Mouse (Mus musculus) kidney, adult 10 weeks (tissue): ENCODE measurements around the gene Olfr381. TPM values are rescaled to one million over a fixed set of nuclear protein-coding genes. Genes with fewer than 3 reads are reported as not detected.

Source experiments
- polyA plus RNA-seq: library from polyadenylated mRNA; stranded (reverse); fragments of 350-450 nt; fragmentation: Illumina TruSeq; extraction: RNeasy Lipid Tissue Mini Kit (QIAGEN cat#74804); gene quantifications from one replicate; pipeline ENCODE4 v1.2.3, GENCODE M21; 2014; ENCODE audit warnings: low read depth, low replicate concordance

The Olfr381 gene
- not detected for polyA plus RNA-seq

DNA sequence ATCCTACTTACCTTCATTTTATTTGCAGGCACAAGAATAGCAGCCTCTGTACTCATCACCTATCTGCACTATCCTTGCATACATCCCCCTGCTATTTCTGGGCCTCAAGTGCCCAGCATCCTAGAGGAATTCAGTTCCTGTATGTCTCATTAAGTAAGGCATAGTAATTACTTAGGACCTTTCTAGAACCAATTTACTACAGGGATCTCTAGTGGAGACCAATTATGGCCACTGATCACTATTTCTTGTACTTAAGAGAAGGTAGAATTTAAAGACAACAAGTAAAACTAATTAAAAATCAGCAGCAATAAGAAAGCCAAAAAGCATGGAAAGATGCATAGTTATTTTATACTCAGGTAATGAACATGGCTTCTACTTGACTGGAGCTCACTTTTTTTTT is at the start of gene Olfr381:
Gene Olfr381 (minus strand): TSS at position 101 of the 400 bp plus-strand sequence.

DNA sequence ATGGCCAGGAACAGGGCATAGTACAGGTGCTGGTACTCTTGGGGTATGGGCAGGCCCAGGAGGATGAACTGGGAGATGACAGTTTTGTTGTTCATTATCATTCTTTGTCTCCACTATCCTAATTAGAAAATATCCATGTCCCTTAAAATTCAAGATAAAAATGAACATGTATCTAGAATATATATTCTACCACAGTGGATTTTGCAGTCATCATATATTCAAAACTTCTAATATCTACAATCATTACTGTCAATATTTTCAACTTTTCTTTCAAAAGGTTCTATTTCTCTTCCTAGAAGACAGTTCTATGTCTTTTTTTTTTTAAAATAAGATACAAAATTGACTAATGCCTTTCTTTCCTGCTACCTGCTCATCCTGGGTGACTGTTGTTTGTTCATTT is 25.7 kb upstream of the Olfr381 start, which contains the start of gene Olfr382:
Gene Olfr382 (minus strand): TSS at position 101 of the 400 bp plus-strand sequence.

DNA sequence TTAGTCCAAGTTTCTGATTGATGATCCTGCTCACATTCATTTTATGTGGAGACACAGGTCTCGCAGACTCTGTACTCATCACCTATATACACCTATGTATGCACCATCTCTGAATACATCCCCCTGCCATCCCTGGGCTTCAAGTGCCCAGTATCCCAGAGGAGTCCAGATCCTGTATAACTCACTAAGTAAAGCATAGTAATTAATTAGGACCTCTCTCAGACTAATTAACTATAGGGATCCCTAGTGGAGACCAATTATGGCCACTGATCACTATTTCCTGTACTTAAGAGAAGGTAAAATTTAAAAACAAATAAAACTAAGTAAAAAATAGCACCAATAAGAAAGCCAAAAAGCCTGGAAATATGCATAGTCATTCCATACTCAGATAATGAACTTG is 34.0 kb downstream of the Olfr381 start, which contains the start of gene Olfr380:
Gene Olfr380 (minus strand): TSS at position 101 of the 400 bp plus-strand sequence.

Other genes with a start within 250 kb of the Olfr381 start
- gene Trpv3, start 224.2 kb downstream of the Olfr381 start, polyA plus RNA-seq, result 0.20 TPM
- 470 TPM for gene Aspa, start 162.0 kb downstream of the Olfr381 start, polyA plus RNA-seq
- gene Gm49340, start 161.9 kb downstream of the Olfr381 start, polyA plus RNA-seq, result not detected
- gene Spata22, start 161.9 kb downstream of the Olfr381 start, polyA plus RNA-seq, result 0.85 TPM
- gene Olfr20, start 140.8 kb downstream of the Olfr381 start, polyA plus RNA-seq, result not detected
- gene Olfr376, start 120.4 kb downstream of the Olfr381 start, polyA plus RNA-seq, result not detected
- not detected for gene Olfr1, start 92.0 kb downstream of the Olfr381 start, polyA plus RNA-seq
- gene Olfr378, start 63.1 kb downstream of the Olfr381 start, polyA plus RNA-seq, result not detected
- not detected for gene Olfr380, start 34.1 kb downstream of the Olfr381 start, polyA plus RNA-seq
- gene Olfr382, start 25.6 kb upstream of the Olfr381 start, polyA plus RNA-seq, result not detected
- not detected for gene Olfr385, start 101.4 kb upstream of the Olfr381 start, polyA plus RNA-seq
- not detected for gene Olfr384, start 107.0 kb upstream of the Olfr381 start, polyA plus RNA-seq
- gene Zfp735, start 197.2 kb upstream of the Olfr381 start, polyA plus RNA-seq, result not detected